Mouse (Mus musculus) left cerebral cortex, postnatal 14 days (tissue): Measurements from ENCODE around the gene AU040320. TPM values are rescaled to one million over a fixed set of nuclear protein-coding genes. Genes with fewer than 3 reads are reported as not detected.

Experiments used
- DNase-seq, 2 experiments: peaks; one replicate each; pipeline ENCODE4 v3.0.0; 2021 to 2022; ENCODE audit warnings: low spot score in 2 of 2, mixed read lengths in 1 of 2
- intact Hi-C: fragments of 180-260 bp; cut with DNase I; formaldehyde crosslinking; loops from one replicate; pipeline ENCODE4 v1.15.1; 2025
- long read RNA-seq, 2 experiments: library from polyadenylated mRNA; stranded (forward); transcript quantifications; one replicate each; pipeline ENCODE4 v2.0.0; 2021
- total RNA-seq, 2 experiments: library from RNA; stranded (reverse); gene quantifications; 2 replicates each; pipeline ENCODE4 v1.2.3; 2021

Gene AU040320
- total RNA-seq = 10 to 100 TPM; 53.8 to 55.3 TPM
- long read RNA-seq, experiment 1, full-length matches to known transcripts = 25 of 48 reads
- long read RNA-seq, experiment 1, partial matches to known transcripts = 10 of 48 reads
- long read RNA-seq, experiment 1, other reads (novel, unspliced or antisense) = 13 of 48 reads
- long read RNA-seq, experiment 2, full-length matches to known transcripts = 32 of 57 reads
- long read RNA-seq, experiment 2, partial matches to known transcripts = 9 of 57 reads
- long read RNA-seq, experiment 2, other reads (novel, unspliced or antisense) = 16 of 57 reads

DNA sequence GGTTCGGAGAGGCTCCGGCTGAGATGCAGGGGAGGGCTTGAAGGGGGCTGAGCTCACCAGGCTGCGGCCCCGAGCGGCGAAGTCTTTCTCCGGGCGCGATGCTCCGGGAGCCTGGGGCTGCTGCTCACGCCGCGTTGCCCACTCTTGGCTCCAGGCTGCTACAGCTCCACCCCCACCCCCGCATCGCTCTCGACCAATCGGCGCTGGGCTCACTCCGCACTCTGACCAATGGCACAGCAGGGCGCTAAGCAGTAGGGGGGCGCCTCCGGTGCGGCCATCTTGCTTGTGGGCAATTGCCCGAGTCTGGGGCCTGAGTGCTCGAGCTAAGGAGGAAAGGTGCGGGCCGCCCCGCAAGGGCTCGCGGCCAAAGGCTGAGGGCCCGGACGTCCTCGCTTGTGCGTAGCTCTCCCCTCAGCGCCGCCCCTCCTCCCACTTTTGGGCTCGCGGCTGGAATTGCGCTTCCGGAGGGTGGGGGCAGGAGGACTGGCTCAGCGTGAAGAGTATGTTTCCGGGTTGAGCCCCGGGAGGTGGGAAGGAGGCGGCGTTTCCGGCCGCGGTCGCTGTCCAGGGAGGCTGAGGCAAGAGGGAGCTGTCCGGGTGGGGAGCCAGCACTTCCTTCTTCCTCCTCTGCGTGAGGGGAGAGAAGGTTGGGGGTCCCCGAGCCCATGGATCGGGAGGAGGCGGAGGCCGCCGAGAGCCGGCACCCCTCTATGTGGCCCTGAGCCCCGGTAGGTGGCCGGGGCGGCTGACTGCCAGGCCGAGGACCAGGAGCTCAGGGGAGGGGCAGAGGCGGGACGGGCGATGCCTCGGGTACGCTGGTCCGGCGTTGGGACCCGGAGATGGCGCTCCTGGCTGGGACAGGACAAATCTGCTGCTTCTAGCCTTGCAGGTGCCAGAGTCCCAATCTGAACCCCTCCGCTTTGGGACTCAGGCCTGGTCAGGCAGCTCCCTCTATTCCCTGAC lies at the start of gene AU040320, which contains the start of gene Ncdn:
AU040320 (plus strand) TSS at position 277 of the 963 bp plus-strand sequence.
Ncdn (minus strand) TSS at position 171 of the 963 bp plus-strand sequence.
- intact Hi-C loops = no loop called here
- peak; percentile 97 to 99 for DNase-seq

DNA sequence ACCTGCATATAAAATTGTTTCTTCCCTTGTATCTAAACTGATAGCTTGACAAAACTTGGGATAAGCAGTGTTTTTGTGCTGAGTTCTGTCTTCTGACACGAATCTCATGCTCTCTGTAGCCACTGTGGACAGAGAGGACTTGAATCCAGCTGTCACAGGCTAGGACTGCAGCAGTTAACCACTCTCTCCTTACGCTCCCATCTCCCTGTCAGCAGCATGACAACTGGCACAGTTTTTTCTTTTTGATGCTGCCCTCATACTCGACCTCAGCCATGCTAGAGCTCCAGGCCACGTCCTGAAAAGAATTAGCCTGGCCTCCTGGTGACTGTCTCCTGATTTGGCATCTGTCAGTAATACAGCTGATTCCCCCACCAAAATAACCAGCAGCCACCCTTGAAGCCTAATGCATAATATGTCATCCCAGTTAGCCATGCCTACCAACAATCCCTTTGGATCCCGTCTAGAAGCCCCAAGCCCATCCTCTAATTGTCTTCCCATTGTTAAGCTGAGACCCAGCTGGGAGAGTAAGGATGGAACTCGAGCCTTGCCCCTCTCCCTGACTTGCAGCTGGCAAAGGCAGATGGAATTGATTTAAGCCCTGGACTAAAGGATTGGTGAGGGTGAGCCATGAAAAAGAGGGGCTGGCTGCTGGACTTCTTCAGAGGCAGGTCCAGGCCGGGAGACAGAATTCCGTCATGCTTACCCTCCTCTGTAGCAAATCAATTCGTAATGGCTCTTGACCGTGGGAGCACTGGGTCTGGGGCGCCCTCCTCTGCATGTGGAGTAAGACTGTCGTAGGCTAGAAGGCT lies 46.5 kb upstream of the AU040320 start:
- DNase-seq = no peak
- intact Hi-C loops = no loop called here

DNA sequence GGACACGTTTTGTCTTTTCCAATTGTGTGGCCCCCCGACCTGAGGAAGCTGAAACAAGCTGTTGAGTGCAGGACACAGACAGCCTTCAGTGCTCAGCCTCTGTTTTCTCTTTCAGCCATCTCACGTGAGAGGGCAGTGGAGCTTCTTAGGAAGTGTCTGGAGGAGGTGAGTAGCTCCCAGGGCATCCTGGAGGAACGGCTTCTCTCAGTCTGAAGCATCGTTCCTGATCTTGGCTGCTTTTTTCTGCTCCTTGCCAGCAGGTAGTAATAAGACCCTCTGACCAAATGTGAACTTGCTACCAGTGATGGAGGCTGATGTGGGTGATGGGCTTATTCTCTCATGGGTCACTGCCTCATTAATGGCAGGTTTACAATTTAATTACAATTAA lies 45.9 kb upstream of the AU040320 start:
- DNase-seq = no peak
- intact Hi-C loops = no loop called here

DNA sequence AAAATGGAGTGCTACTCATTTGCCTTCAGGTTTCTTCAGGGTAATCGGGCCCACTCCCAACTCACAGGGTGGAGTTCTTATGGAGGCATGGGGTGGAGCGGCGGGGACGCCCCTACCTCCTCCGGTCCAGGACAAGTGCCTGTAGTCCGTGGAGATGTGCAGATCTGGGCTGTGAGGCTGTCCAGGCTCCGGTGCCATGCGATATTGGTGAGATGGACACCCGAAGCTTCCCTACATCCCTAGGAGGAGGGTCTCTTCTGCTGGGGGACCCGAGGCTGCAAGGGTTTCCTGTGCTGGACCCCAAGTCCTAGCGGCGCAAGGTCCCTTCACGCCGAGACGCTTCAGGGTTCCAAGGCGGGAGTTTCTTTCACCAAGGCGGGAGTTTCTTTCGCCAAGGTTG lies 21.2 kb upstream of the AU040320 start:
- intact Hi-C loops = no loop called here

DNA sequence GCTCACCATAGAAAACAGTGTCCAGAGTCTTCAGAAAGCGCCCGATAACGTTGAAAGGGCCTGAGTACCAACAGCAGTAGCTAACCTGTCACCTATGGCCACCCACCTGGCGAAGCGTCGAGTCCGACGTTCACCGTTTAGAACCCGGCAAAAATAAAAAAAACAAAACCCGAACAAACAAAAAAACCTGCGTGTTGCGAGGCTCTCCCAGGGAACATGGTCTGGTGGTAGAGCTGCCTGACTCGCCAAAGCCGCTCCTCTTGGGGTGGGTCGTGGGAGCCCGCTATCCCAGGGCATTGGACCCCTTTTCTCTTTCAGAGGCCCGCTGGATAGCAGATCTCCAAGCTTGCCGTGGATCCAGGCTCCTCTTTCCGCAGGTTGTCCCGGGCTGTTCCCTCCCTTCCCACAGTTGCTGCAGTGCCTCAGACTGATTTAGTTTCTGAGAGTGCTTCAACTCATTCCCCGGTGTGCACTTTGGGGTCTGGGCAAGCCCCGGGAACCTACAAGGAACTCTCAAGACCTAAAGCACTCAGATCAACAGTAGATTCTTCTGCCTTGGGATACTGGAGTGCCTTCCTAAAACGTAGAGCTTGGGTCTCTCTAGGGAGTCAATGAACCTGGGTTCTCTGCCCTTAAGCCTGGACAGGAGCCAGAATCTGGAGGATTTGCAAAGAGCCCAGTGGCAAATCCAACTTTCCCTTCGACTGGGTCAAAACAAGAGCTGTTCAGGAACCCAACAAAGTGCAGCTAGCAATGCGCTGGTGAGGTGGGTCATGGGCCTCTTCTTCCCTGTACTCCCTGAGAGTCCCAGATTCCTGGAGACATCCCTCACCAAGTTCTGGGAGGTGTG lies 20.6 kb upstream of the AU040320 start:
- no peak for DNase-seq
- intact Hi-C loops = no loop called here

More for the DNA sequence above, 21.2 kb upstream of the AU040320 start:
- no peak for DNase-seq

DNA sequence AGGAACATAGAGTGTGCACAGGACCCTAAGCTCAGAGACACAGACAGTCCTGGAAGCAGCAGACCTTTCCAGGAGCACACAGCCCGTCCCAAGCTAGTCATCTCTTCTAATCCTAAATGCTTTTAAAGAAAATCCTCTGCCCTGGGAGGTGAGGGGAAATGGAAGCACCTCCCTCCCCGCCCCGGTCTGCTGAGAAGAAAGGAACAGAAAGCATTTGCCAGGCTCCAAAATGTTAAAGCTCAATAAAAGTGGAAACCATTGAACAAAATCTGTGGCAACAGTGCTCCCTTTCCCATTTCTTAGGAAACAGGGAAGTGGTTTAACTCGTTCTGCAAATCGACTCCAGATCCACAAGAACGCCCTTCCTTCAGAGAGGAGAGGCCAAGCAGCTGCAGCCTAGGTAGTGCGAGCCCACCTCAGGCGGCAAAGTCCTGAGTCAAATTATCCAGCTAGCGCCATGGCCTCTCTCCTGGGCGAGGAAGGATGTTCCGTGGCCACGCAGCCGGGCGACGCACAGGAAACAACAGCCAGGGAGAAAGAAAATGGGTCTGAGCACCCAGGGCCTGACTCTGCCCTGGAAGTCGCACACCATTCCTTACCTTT lies 19.2 kb upstream of the AU040320 start:
- no peak for DNase-seq
- intact Hi-C loops = no loop called here

DNA sequence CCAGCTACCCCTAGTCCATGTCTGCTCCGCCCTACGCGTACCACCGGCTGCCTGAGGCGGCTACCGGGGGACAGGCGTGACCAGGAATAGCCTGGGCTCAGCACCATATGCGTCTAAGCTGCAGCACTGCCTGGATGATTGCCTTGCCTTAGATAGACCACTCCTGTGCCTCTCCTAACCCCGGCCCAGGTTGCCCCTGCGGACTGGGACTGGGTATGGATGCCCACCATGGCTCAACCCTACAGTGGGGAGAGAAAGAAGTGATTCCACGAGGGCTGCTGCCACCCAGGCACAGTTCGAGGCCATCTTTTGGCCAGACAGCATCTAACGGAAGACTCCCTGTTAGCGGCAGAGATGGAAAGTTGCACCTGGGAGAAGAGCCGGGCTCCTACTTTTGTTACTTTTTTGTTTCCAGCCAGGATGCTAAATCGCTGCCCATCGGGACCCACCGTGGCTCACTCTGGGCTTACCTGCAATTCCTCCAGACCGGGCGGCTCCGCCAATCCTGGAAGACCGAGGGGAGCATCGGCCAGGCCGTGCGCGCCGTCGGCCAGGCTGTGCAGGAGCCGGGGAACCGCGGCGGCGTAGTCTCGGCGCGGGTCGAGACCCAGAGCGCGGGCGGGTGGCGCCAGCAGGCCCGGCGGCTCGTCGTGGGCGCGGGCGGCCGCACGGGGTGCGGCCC lies 18.5 kb upstream of the AU040320 start:
- intact Hi-C loops = no loop called here
- no peak for DNase-seq

DNA sequence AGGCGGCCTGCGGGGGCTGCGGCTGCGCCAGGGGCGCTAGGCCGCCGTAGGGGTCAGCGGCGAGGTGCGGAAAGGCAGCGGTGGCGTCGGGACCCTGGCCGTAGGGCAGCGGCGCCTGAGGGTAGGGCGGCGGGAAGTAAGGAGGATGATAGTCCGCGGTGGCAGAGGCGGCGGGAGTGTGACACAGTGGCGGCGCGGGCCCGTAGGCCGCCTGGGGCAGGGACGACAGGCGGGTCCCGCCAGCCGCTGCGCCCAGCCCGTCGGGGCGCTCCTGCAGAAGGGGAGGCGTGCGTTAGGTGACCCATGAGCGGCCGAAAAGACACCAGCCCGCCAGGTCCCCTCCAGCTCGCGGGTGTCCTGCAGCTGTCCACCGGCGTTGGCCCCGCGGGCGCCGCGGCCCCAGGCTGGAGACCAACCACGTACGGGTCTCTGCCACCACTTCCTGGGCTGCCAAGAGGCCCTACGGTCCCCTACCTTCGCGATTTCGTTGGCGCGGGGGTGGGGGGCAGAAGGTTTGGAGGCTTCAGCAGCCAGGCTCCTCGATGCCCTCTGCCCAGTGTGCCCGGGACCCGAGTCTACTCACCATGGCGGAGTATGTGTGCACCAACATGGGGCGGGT lies 17.9 kb upstream of the AU040320 start:
- intact Hi-C loops = no loop called here
- DNase-seq = no peak

DNA sequence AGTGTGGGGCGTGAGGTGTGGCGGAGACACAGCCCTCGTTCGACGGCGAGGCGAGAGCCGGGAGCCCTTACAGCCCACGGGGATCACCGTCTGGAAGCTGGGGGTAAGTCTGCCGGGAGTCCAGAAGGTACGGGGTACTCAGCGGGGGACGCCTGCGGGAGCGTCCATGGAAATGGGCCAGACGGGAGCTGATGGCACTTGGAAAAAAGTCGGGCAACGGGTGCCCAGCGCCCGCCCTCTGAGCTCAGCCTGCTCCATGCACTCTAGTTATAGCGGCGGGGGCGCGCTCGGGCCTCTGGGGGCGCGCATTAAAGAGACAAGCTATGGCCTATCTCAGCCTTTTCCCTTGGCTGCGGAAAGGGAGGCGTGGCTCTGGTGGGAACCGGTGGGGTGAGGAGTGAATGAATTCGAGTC lies 17.3 kb upstream of the AU040320 start, which contains the start of gene Tfap2e:
Tfap2e (minus strand) TSS at position 240 of the 414 bp plus-strand sequence.
- intact Hi-C loops = no loop called here
- no peak for DNase-seq

DNA sequence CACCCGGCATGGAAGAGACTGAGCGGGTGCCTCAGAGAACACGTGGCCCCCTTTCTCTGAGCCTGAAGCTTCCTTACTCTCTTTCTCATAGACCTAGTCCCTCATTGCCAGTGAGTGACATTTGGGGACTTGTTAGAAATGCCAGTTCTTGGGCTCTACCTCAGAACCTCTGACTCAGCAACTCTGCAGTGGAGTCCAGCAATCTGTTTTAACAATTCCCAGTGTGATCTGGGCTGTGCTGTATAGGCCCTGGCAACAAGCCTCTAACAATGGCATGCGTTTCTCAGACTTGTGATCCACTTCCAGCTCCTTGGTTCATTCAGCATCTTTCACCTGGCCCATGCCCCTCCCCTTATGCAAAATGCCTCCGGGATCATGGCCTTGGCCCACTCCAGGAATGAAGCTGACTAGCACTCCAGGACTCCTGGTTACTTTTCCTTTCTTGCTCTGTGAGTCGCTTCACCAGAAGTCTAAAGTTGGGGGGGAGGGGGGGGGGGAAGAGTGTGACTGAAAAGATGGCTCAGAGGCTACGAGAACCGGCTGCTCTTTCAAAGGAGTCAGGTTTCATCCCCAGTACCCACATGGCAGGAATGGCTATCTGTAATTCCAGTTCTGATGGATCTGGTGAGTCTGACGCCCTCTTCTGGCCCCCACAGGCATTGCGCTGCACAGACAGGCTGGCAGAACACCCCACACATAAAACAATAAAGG lies 13.2 kb upstream of the AU040320 start:
- intact Hi-C loops = loop anchor here (2.0 to 10.0 kb wide), 2 partner anchors 105 to 181 kb away; no protein-coding TSS in a partner anchor
- no peak for DNase-seq

DNA sequence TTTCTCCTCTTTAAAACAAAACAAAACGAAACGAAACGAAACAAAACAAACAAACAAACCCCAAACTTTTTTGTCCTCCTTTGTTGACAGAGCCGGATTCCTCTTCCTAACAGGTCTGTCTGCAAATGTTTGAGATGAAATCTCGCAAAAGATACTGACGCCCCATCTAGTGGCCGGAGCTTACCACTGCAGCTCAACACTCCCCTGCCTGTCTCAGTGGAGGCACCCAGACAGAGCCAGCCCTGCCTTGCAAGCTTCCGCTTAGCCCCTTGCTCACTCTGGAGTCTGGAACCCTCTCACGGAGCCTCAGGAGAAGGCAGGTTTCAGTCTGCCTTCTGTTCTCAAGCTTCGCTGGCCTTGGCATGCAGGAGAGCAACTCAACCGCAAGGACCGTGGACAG lies 11.9 kb upstream of the AU040320 start:
- intact Hi-C loops = loop anchor here (1.0 to 10.0 kb wide), 3 partner anchors 107 to 183 kb away; no protein-coding TSS in a partner anchor
- peak; percentile 87 to 91 for DNase-seq

DNA sequence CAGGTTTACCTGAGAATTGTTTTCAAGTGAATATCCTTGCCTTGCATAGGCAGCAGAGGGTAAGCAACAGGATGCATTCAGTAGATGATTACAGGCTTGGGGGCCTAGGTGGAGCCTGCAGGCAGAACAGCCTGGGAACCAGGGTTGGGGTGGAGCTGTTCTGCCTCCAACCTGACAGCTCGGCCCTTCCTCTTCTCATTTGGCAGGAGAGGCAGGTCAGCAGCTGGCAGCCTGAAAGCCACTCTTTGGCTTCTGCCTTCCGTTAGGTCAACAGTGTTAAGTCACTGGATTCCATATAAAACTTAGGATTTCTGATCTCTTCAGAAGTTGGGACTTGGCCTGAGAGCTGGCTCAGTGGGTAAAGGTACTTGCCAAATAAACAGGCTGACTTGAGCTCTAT lies 10.4 kb upstream of the AU040320 start:
- intact Hi-C loops = loop anchor here (10.0 kb wide), 1 partner anchor 108 kb away; no protein-coding TSS in a partner anchor

DNA sequence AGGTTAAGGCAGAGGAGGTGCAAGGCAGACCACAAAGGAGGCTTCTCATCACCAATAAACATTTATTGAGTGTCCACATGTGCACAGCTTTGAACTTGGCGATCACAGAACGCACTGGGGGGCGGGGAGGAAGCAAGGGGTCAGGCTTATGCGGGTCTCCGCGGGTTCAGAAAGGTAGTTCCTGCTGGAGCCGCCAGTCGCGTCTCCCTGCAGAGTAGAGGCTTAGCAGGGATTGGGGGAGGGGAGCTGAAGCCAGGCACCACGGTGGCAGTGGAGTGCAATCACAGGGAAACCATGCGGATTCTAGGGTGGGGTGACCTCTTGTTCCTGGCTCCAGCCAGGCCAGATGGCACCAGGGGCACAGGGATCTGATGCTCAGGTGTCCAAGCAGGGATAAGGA lies 9.6 kb upstream of the AU040320 start:
- no peak for DNase-seq
- intact Hi-C loops = loop anchor here (10.0 kb wide), 1 partner anchor 109 kb away; no protein-coding TSS in a partner anchor

More for the DNA sequence above, 10.4 kb upstream of the AU040320 start:
- no peak for DNase-seq

DNA sequence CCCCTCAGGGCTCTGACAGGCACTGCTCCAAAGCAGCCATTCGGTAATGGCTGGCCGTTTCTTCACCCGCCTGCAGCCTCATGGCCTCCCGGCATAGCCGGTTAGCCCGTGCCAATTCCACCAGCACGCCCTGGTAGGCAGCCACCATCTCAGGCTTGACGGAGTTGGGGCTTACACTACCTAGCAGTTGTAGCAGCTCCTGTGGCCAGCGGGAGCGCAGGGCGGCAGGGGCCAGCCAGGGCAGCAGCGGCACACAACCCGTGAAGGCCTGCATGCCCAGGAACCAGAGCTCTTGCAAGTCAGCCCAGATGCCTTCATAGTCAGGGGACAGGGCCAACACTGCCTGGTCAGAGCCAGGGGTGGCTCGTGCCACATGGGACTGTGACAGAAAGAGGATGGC lies 8.5 kb upstream of the AU040320 start:
- DNase-seq = no peak
- intact Hi-C loops = loop anchor here (5.0 to 10.0 kb wide), 2 partner anchors 37 to 110 kb away; no protein-coding TSS in a partner anchor

DNA sequence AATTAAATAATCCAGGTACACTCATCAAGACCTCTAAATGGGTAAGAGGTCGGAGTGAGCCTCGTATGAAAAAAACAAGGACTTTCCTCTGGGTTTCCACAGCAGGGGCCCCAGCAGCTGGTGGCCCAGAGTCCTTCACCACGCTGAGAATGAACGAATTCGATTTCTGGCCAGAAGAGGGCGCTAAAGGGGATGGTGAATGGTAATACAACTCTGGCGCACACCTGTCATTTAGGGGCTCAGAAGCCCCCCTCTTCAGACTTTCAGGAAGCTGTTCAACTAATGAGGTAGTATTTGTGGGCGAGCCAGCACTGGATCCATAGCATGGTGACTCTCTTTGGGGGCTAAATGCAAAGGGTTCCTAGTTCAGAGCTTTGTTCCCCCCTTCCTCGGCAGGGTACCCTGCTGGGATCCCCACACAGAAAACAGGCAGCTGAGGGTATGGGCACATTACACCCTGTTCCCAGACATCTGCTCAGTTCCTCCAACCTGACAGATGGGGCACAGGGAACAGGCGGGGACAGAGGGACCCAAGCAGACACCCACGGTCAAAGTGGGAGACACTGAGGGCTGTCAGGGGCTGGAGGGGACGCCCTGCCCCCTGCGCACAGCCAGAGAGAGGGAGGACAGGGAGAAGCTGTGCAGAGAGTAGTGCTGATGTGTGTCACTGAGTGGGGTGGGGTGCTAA lies 7.7 kb upstream of the AU040320 start:
- intact Hi-C loops = loop anchor here (5.0 to 10.0 kb wide), 2 partner anchors 37 to 111 kb away; no protein-coding TSS in a partner anchor
- peak in 1 of 2 experiments; percentile 72 for DNase-seq
